Mouse (Mus musculus): ENCODE measurements around the gene Fbxo21. TPM values are rescaled to one million over a fixed set of nuclear protein-coding genes. Genes with fewer than 3 reads are reported as not detected.
A peak's percentile ranks its signal among the peaks of the same experiment; 100 is the strongest.

Gene Fbxo21
- polyA plus RNA-seq (2012; rRNA removed) = 9.6 and 12.9 TPM in 2 replicates

- H3K4me3 ChIP-seq (ENCODE audit: low read depth, low read length) = peak within 1 kb of the TSS; percentile 92
- peaks cover 4% of the 10 kb centered on the region for H3K4me1 ChIP-seq (ENCODE audit: control insufficient read depth, insufficient read depth, insufficient read length, low read length)
- no peak; the same call in 1 of the 2 replicates for TF ChIP-seq POLR2A (IDR thresholded peaks at IDR 0.05; ENCODE audit: low read depth, low read length)
- TF ChIP-seq CTCF (IDR thresholded peaks at IDR 0.05; ENCODE audit: extremely low read depth, insufficient read length, insufficient replicate concordance, low read depth, low read length) = no peak
- no peak within 1 kb of the TSS for H3K27ac ChIP-seq (ENCODE audit: insufficient read depth, low read depth, low read length)
- no peaks in the 10 kb centered on the region; the same call in 1 of the 2 replicates for H3K36me3 ChIP-seq (ENCODE audit: control insufficient read depth, insufficient read depth, low read length)
- no peaks in the 10 kb centered on the region for H3K27me3 ChIP-seq (ENCODE audit: control insufficient read depth, insufficient read depth, low read length)
- under 1% methylated on average over 87 of the region's 88 CpGs for WGBS
These were observed at the start of gene Fbxo21 for GRCm38 (mm10) chr5:117976657-117977500. Gene Fbxo21, plus strand, starts transcription at chr5:117976730.

GRCm38 (mm10) chr5:117928553-117928952, 48.0 kb upstream of the Fbxo21 start:
- WGBS = 93% methylated on average over 2 of the region's 2 CpGs
- no peak for TF ChIP-seq POLR2A (IDR thresholded peaks at IDR 0.05; ENCODE audit: low read depth, low read length)
- TF ChIP-seq CTCF (IDR thresholded peaks at IDR 0.05; ENCODE audit: extremely low read depth, insufficient read length, insufficient replicate concordance, low read depth, low read length) = no peak
- H3K4me3 ChIP-seq (ENCODE audit: low read depth, low read length) = no peak overlapping the region

GRCm38 (mm10) chr5:117932222-117932621, 44.3 kb upstream of the Fbxo21 start:
- Histone ChIP-seq H3K27me3 (ENCODE audit: control insufficient read depth, insufficient read depth, low read length) (no peaks in the 10 kb centered on the region), H3K27ac (ENCODE audit: insufficient read depth, low read depth, low read length) (no peak overlapping the region), H3K4me1 (ENCODE audit: control insufficient read depth, insufficient read depth, insufficient read length, low read length) (no peaks in the 10 kb centered on the region), H3K4me3 (ENCODE audit: low read depth, low read length) (no peak overlapping the region), H3K36me3 (ENCODE audit: control insufficient read depth, insufficient read depth, low read length) (no peaks in the 10 kb centered on the region)
- TF ChIP-seq CTCF (IDR thresholded peaks at IDR 0.05; ENCODE audit: extremely low read depth, insufficient read length, insufficient replicate concordance, low read depth, low read length) (no peak), POLR2A (IDR thresholded peaks at IDR 0.05; ENCODE audit: low read depth, low read length) (no peak)
- WGBS = 85% methylated on average over 2 of the region's 2 CpGs

More at GRCm38 (mm10) chr5:117928553-117928952, 48.0 kb upstream of the Fbxo21 start:
- H3K27ac ChIP-seq (ENCODE audit: insufficient read depth, low read depth, low read length) = no peak overlapping the region
- no peaks in the 10 kb centered on the region for H3K36me3 ChIP-seq (ENCODE audit: control insufficient read depth, insufficient read depth, low read length)
- H3K4me1 ChIP-seq (ENCODE audit: control insufficient read depth, insufficient read depth, insufficient read length, low read length) = no peaks in the 10 kb centered on the region
- no peaks in the 10 kb centered on the region for H3K27me3 ChIP-seq (ENCODE audit: control insufficient read depth, insufficient read depth, low read length)

- H3K27ac ChIP-seq (ENCODE audit: insufficient read depth, low read depth, low read length) = no peak overlapping the region
- H3K4me1 ChIP-seq (ENCODE audit: control insufficient read depth, insufficient read depth, insufficient read length, low read length) = no peaks in the 10 kb centered on the region
- TF ChIP-seq POLR2A (IDR thresholded peaks at IDR 0.05; ENCODE audit: low read depth, low read length) (no peak), CTCF (IDR thresholded peaks at IDR 0.05; ENCODE audit: extremely low read depth, insufficient read length, insufficient replicate concordance, low read depth, low read length) (peak; percentile 72)
- H3K27me3 ChIP-seq (ENCODE audit: control insufficient read depth, insufficient read depth, low read length) = no peaks in the 10 kb centered on the region
- WGBS = 2% methylated on average over 9 of the region's 9 CpGs
- no peaks in the 10 kb centered on the region for H3K36me3 ChIP-seq (ENCODE audit: control insufficient read depth, insufficient read depth, low read length)
- H3K4me3 ChIP-seq (ENCODE audit: low read depth, low read length) = no peak overlapping the region
These were observed 43.7 kb upstream of the Fbxo21 start for GRCm38 (mm10) chr5:117932862-117933261.

- Histone ChIP-seq H3K4me1 (ENCODE audit: control insufficient read depth, insufficient read depth, insufficient read length, low read length) (no peaks in the 10 kb centered on the region), H3K27ac (ENCODE audit: insufficient read depth, low read depth, low read length) (no peak overlapping the region), H3K36me3 (ENCODE audit: control insufficient read depth, insufficient read depth, low read length) (no peaks in the 10 kb centered on the region), H3K27me3 (ENCODE audit: control insufficient read depth, insufficient read depth, low read length) (no peaks in the 10 kb centered on the region), H3K4me3 (ENCODE audit: low read depth, low read length) (no peak overlapping the region)
- TF ChIP-seq POLR2A (IDR thresholded peaks at IDR 0.05; ENCODE audit: low read depth, low read length) = no peak
- WGBS = 58% methylated on average over 16 of the region's 16 CpGs
These were observed 40.2 kb upstream of the Fbxo21 start for GRCm38 (mm10) chr5:117936346-117936745.

GRCm38 (mm10) chr5:117937186-117937585, 39.3 kb upstream of the Fbxo21 start:
- H3K4me3 ChIP-seq (ENCODE audit: low read depth, low read length) = no peak overlapping the region
- no peaks in the 10 kb centered on the region; the same call in 1 of the 2 replicates for H3K27me3 ChIP-seq (ENCODE audit: control insufficient read depth, insufficient read depth, low read length)
- 75% methylated on average over 3 of the region's 3 CpGs for WGBS
- TF ChIP-seq CTCF (IDR thresholded peaks at IDR 0.05; ENCODE audit: extremely low read depth, insufficient read length, insufficient replicate concordance, low read depth, low read length) = no peak
- no peak for TF ChIP-seq POLR2A (IDR thresholded peaks at IDR 0.05; ENCODE audit: low read depth, low read length)
- H3K4me1 ChIP-seq (ENCODE audit: control insufficient read depth, insufficient read depth, insufficient read length, low read length) = no peaks in the 10 kb centered on the region
- no peaks in the 10 kb centered on the region for H3K36me3 ChIP-seq (ENCODE audit: control insufficient read depth, insufficient read depth, low read length)
- no peak overlapping the region for H3K27ac ChIP-seq (ENCODE audit: insufficient read depth, low read depth, low read length)

DNA sequence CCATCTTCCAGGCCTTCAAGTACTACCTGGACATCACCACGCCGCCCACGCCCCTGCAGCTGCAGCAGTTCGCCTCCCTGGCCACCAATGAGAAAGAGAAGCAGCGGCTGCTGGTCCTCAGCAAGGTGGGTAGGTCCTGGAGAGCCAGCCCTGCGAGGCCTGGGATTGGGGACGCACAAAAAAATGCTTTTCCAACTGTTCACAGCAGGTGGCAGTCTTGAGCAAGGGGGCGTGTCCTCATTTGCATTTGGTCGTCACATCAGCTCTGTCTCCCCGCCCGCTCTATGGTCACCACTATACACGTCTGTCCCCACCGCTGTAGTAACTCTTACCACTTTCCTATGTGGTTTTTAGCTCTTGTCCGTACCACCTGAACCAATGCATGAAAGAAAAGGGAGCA, 38.3 kb upstream of the Fbxo21 start:
- no peaks in the 10 kb centered on the region for H3K4me1 ChIP-seq (ENCODE audit: control insufficient read depth, insufficient read depth, insufficient read length, low read length)
- 14% methylated on average over 14 of the region's 14 CpGs for WGBS
- no peaks in the 10 kb centered on the region for H3K36me3 ChIP-seq (ENCODE audit: control insufficient read depth, insufficient read depth, low read length)
- no peaks in the 10 kb centered on the region; the same call in 1 of the 2 replicates for H3K27me3 ChIP-seq (ENCODE audit: control insufficient read depth, insufficient read depth, low read length)
- no peak overlapping the region for H3K27ac ChIP-seq (ENCODE audit: insufficient read depth, low read depth, low read length)
- H3K4me3 ChIP-seq (ENCODE audit: low read depth, low read length) = no peak overlapping the region; the same call in 1 of the 2 replicates
- TF ChIP-seq CTCF (IDR thresholded peaks at IDR 0.05; ENCODE audit: extremely low read depth, insufficient read length, insufficient replicate concordance, low read depth, low read length) = peak; percentile 82; the same call in 1 of the 2 replicates
- no peak; the same call in 1 of the 2 replicates for TF ChIP-seq POLR2A (IDR thresholded peaks at IDR 0.05; ENCODE audit: low read depth, low read length)
